Mouse (Mus musculus): ENCODE data around the gene Gm6034.
"Not testable (repeated sequence)": the region's sequence is repeated elsewhere in the genome, so short reads cannot be mapped to it uniquely, and the experiment has no call there.

Gene Gm6034

DNA sequence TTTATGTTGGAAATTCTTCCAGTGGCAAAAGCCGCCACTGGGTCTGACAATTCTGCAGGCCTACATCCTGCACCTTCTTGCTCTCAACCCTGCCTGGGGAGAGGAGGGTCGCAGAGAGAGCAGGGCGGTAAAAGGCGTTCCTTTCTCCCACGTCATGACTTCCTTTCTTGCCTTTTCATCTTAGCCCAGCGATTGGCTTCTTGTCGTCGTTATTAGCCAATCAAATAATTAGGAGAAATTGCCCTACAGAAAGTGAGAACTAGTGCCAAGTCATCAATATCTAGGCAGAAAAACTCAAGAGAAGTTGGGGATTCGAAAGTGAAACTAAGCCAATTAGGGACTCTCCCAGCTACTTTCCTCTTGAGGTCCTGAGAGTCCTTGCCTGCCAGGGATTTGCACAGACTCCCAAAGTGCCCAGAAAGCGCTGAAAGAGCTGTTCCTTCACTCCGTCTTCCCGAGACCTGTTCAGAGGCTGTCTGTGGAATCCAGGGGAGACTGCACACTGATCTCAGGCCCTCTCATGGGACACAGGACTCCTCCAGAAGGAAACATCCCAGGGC is at the start of gene Gm6034, which contains the start of gene H2-T22:
Gene Gm6034, plus strand, starts transcription at position 352 of the 560 bp plus-strand sequence.
Gene H2-T22, minus strand, starts transcription at position 138 of the 560 bp plus-strand sequence.
- peak; percentile 70 for DNase-seq

DNA sequence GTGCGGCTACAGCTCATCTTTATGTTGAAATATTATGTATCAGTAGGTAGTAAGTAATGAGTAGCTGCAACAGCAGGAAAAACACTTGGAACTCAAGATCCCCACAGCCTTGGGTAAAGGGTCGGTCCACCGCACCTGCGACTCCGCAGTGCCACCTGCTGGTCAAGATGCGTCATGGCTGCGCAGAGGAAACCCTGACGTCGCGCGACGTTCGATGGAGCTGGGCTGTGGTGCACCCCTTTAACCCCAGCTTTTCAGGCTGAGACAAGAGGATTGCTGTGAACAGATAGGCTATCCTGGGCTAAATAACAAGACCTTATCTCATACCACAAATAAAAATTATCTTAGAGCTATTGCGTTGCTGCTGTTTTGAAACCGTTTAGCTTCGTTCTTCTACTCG is 49.1 kb upstream of the Gm6034 start:
- DNase-seq = peak; percentile 87

DNA sequence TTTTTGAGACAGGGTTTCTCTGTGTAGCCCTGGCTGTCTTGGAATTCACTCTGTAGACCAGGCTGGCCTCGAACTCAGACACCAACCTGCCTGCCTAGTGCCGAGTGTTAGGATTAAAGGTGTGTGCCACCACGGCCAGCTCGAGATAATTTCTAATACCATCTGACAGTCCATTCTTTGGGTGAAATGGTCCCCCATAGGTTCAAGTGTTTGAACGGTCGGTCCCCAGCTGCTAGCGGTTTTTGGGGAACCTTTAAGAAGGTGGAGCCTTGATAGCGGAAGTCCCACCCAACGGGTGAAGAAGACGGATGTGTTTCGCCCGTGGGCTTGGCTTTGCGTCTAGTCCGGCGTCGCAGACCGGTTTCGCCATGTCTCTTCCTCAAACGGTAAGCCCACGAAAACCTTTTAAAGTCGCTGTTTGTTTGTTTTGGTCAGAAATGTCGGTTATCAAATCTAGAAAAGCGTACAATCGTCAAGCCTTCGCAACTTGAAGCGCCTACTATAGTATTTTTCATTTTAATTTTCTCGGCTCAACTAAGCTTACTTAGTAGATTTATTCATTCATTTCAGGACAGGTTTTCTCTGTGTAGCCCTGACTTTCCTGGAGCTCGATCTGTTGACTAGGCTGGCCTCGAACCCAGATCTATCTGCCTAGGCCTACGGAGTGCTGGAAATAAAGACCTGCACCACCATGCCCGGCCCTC is 48.4 kb upstream of the Gm6034 start:
- peak; percentile 90 for DNase-seq

DNA sequence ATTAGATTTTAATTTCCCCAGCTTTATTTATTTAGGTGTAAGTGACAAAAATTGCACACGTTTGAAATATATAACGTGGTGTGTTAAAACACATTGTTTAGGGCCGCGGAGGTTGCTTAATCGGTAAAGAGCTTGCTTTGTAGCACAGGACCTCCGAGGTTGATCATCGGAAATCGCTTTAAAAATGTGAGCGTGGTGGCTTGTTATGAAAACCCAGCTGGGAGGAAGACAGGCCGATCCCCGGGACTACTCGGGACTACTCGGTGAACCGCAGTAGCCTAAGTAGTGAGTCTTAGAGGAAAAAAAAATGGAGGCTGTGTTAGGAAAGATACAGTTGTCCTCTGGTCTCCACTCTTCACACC is 47.9 kb upstream of the Gm6034 start:
- DNase-seq = peak; percentile 23

DNA sequence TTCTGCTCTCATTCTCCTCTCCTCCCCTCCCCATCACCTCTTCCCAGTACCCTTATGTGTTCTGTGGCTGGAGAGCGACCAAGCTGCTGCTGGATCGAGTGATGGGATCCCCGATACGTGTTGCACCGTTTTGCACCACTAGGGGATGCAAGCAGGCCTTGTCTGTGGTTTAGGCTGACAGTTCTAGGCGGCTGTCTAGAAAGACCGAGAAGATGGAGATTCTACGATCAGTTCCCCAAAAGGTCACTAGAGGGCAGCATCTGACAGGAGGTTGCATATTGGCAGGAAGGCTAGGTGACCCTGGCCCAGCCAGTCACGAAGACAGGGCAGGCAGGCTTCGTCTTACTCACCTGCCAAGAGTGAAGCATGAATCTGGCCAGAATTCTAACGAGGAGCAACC is 45.8 kb upstream of the Gm6034 start:
- DNase-seq = peak; percentile 96

DNA sequence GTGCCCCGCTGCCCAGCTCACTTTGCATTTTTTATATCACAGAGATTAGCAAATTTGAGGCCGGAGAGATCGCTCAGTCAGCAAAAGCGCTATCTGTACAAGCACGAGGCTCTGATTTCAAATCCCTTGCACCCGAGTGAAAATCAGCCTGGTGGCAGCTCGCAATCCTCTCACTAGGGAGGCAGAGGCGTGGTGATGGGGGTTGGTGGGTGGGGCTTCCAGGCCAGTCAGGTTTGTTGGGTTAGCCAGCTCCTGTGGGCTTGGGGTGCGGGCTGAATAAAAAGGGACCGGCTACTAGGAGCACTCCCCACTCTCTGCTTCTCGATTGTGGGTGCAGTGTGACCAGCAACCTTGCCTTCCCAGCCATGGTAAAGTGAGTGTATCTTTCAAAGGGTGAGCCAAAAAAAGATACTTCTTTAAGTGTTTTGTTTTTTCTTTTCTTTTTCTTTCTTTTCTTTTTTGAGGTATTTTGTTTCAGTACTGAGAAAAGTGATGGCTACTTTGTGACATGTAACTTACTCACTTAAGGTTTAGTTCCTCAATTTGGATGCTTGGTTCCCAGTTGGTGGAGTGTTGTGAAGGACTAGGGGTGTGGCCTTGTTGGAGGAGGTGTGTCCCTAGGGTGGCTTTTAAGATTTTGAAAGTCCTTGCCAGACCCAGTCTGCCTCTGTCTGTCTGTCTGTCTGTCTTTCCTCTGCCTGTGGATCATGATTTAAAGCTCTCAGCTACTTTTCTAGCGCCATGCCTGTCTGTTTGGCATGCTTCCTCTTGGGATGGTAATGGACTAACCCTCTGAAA is 44.8 kb upstream of the Gm6034 start:
- no peak for DNase-seq

DNA sequence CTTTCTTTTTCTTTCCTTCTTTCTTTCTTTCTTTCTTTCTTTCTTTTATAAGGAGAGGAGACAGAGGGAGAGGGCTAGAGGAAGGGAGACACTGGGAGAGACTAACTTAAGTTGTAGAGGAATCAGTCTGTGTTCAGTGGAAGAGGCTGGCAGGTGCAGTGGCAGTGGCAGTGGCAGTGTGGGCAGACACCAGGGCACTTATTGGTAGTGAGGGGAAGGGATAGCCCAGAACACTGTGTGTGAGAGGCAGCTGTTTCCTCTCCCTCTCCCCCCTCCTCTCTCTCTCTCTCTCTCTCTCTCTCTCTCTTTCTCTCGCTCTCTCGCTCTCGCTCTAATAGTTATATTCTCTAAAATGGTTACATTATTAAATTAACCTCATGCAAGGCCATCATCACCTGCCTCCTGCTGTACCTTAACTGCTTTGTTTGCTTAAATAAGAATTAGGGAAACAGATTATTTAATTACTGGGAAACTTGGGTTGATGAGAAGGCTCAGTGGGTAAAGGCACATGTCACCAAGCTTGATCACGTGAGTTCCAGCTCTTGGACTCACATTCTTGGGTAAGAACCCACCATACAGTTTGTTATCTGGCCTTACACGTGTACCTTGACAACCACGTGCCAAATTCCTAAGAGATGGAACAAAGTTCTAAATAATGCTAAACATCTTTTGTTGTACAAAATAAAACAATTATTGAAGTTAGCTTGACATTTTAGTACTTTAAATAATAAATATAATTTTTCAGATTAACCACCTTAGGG is 44.0 kb upstream of the Gm6034 start:
- DNase-seq = no peak

DNA sequence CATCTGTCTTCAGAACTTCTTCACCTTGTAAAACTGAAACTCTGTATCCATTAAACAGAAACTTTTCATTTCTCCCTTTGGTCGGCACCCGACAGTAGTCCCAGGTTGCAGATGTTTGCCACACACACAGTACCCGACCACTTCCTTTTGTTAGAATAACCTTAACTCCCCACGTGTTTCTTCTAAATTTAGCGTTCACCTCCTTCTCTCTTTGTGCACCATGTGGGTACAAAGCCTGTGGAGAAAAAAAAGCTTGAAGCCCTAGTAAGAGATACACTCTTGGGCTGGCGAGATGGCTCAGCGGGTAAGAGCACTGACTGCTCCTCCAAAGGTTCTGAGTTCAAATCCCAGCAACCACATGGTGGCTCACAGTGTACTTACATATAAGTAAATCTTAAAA is 43.4 kb upstream of the Gm6034 start:
- no peak for DNase-seq

DNA sequence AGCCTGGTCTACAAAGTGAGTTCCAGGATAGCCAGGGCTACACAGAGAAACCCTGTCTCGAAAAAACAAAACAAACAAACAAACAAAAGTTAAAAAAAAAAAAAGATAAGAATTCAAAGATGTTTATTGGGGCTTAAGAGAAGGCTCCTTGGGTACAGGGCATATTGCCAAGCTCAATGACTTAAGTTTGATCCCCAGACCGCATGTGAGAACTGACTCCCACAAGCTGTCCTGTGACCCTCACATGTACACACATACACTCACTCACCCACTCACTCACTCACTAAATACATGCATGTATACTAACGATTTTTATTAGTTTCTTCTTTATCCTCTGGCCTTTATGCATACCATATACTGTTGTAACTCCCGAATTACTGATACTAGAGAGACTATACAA is 42.4 kb upstream of the Gm6034 start:
- DNase-seq = no peak

DNA sequence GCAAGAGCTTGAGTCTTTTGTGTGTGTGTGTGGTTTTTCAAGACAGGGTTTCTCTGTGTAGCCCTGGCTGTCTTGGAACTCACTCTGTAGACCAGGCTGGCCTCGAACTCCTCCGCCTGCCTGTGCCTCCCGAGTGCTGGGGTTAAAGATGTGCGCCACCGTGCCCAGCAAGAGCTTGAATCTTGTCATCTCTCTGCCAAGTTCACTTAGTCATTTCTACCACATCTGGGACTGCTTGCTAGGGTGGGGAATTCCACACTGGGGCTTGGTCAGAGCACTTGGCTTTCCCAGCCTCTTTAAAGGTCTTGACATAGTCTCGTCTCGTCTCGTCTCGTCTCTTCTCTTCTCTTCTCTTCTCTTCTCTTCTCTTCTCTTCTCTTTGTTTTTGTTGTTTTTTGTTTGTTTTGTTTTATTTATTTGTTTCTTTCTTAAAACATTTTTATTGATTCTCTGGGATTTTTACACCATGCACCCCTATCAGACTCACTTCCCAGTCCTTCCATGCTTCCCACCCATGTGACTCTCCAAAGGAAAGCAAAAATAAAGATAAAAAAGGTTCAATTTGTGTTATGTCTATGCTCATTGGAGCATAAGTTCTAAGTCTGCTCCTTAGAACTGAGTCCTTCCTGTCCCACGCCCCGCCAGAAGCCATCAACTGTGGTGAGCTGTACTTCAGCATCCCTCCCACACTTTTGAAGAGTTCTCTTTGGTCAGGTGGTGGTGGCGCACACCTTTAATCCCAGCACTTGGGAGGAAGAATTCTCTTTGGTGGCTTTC is 41.5 kb upstream of the Gm6034 start:
- no peak for DNase-seq

DNA sequence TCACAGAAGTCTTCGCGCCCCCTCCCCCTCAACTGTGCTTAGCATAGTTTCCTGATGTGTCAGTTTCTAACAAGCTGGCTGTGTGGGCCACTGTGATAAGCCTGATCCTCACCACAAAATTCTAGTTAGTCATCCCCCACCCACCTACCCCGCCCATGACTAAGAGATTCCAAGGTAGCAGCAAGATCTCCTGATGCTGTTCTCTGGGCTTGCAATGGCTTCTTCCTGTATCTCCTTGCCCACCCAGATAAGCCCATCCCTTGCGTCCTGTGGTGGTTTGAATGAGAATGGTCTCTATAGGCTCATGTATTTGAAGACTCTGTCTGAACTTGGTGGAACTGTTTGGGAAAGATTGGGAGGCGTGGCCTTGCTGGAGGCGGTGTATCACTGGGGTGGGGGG is 40.8 kb upstream of the Gm6034 start:
- DNase-seq = no peak

DNA sequence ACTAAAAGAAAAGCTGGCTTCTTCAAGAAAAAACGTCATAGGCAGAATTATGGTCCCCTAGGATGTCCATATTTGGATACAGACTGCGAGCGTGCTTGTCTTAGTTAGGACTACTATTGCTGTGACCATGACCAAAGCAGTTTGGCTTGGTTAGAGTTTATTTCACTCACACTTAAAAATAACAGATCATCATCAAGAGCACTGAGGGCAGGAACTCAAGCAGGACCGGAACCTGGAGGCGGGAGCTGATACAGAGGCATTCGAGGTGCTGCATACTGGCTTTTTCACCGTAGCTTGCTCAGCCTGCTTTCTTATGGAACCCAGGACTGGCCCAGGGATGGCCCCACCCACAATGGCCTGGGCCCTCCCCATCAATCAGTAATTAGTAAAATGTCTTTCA is 39.4 kb upstream of the Gm6034 start:
- no peak for DNase-seq

DNA sequence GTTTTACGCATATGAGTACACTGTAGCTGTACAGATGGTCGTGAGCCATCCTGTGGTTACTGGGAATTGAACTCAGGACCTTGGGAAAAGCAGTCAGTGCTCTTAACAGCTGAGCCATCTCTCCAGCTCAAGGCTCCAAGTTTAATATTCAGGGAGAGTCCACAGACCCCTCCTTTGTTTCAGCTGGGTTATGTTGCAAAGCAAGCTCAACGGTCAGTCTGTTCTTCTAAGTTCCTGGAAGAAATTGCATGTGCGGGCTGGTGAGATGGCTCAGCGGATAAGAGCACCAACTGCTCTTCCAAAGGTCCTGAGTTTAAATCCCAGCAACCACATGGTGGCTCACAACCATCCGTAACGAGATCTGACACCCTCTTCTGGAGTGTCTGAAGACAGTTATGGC is 38.4 kb upstream of the Gm6034 start:
- not testable (repeated sequence) for DNase-seq

DNA sequence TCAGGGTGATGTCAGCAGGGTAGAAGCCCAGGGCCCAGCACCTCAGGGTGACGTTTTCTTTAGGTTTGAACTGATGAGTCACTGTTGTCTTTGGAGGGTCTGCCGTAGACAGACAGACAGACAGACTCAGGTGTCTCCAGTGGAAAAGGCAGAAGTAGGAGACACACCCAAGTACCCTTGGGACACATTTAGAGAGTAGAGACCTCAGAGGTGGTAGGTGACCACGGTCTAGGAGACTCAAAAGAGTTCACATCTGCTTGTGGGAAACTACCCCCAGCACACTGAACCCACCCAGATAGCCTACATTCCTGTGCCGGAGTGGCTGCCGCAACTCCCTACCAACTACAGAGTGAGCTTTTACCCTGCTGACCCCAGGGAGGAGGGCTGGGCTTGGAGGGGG is 27.8 kb upstream of the Gm6034 start:
- no peak for DNase-seq

DNA sequence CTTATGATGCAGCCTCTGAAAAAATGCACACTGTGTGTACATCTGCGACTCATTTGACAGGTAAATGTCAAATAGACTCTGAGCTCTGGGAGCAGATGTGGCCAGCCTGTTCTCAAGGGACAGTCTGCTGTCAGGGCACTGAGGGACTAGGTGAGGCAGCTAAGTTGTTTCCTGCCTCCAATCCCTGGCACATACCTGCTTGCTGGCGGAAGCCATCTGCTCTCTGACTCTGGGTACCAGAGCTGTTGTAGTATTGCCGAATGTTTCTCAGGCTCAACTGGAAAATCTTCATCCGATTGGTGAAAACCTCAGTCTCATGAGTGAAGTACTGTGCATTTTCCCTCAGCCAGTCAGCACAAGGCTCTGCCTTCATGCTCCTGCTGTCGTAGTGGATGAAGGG is 25.7 kb upstream of the Gm6034 start:
- no peak for DNase-seq

DNA sequence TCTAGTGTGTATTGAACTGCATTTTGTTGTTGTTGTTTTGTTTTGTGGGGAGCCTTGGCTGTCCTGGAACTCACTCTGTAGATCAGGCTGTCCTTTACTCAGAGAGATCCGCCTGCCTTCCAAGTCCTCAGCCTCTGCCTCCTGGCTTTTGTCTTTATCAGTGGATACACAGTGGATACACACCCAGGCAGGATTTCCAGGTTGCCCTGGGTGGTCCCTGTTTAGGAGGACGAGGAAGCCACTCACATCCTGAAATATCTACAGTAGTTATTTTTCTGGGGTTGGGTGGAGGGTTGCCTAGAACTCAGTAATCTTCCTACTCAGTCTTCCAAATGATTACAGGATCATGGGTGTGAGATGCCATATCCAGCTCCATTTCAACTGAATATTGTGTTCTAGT is 23.8 kb upstream of the Gm6034 start:
- DNase-seq = no peak

DNA sequence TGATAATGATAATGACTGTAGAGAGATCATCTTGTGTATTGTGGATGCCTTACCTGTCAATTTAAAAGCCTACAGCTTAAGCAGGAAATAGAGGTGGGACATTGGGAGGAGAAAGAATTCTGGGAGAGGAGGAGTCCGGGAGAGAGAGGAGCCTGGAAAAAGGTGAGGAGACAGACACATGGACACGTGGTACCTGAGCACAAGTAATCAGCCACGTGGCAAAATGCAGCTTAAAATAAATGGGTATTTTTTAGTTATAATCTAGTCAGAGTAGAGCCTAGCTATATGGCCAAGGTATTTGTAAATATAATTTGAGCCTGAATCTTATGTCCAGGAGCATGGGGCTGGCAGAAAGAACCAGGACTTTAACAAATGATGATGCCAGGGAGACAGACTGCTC is 23.2 kb upstream of the Gm6034 start:
- no peak for DNase-seq

DNA sequence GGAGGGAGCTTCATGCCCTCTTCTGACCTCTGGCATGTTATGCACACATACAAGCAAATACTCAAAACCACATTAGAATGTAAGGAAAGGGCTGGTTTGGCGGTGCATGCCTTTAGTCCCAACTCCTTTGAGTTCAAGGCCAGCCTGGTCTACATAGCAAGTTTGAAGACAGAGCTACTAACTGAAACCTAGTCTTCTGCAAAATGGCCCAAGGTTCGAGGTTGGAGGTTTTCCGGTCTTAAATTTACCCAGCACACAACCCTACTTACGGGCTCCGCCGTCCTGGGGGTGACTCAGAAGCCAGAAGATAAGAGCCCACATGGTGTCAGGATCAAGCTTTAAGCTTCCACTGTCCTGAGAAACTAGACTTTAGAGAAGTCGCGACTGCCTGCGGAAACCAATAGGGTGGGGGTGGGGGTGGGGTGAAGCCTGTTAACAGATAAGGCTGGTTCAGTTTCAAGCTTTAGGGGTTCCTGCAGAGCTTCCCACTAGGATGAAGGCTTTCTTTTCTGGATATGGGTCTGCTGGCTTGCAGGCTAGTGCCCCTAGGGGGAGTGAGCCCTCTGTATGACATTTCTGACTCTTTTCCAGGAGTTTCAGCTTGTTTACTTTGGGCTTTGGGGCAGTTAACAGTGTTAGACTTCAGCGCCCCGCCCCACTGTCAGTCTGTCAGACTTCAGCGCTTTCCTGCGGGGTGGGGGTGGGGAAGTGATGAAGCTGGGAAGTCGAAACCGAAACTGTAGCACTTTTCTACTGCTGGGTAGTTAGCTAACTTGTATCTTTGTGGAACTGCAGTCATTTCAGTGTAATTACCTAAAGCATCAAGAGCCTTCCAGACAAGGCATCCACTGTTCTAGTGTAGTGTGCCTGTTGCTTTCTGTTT is 22.3 kb upstream of the Gm6034 start, which contains the start of gene H2-T24:
Gene H2-T24, minus strand, starts transcription at position 370 of the 883 bp plus-strand sequence.
- DNase-seq = no peak

DNA sequence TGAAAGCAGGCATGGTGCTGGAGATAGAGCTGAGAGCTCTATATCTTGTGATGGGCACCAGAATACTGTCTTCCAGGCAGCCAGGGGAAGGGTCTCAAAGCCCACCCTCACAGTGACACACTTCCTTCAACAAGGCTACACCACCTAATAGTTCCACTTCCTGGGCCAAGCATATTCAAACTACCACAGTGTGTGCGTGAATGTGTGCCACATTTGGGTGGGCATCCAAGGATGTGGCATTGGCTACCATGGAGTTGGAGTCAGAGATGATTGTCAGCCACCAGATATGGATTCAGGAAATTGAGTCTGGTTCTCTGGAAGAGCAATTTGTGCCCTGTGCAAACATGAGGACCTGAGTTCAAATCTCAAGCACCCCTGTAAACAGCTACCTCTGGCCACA is 21.5 kb upstream of the Gm6034 start:
- no peak for DNase-seq

DNA sequence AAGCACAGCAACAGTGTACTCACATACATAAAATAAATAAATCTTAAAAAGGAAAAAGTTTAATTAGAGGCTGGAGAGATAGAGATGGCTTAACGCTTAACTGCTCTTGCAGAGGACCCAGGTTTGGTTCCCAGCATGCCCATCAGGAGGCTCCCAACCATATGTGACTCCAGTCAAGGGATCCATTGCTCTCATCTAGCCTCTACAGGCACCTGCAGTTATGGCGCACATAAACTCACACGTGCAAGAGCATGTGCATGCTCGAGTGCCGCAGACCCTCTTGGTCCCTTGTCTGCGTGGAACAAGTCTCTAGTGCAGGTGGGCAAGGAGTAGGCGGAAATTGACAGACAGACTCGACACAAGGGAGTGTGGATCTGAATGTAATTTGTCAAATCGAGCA is 20.7 kb upstream of the Gm6034 start:
- no peak for DNase-seq

DNA sequence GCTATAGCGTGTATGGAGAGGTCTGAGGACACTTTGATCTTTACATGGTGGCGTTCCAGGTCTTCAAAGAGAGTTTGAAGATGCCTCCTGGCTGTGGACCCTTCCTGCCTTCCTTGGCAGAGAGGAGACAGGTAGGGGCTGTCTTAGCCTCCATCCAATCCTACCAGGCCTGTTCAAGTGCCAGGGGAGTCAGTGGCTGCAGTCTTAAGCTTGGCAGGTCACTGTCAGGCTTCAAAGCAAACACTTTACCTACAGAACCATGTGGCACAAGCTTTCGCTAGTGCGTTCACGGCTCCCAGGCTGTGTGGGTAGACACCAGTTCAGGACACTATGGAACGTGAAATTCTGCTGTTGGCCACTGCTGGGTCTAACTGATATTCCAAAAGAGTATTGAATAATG is 19.8 kb upstream of the Gm6034 start:
- no peak for DNase-seq

Measured in retina, postnatal 1 day (tissue).